In genomic region chr9:46689331-46689730, GRCm38 (mm10) we compare ENCODE assay signal across 19 mouse cellular contexts.
"Had no signal": no experiment of that assay in that cellular context is flagged by ENCODE, and none has a peak within 500 bp of the region (broad histone marks: within the 10 kb centered on the region; RNA-seq: fewer than 3 reads in every experiment).

No protein-coding gene starts in this region.

- H3K4me1 ChIP-seq: liver, embryonic 13.5 days; liver, embryonic 15.5 days; lung, embryonic 15.5 days; megakaryocyte, embryonic 14.5 days; neural tube, embryonic 12.5 days; stomach, embryonic 15.5 days had no signal

- H3K27me3 ChIP-seq: liver, embryonic 13.5 days; liver, embryonic 15.5 days; lung, embryonic 15.5 days; megakaryocyte, embryonic 14.5 days; neural tube, embryonic 12.5 days; stomach, embryonic 15.5 days had no signal

- H3K36me3 ChIP-seq: liver, embryonic 13.5 days; liver, embryonic 15.5 days; lung, embryonic 15.5 days; neural tube, embryonic 12.5 days; stomach, embryonic 15.5 days had no signal

- H3K4me2 ChIP-seq: liver, embryonic 13.5 days; liver, embryonic 15.5 days; lung, embryonic 15.5 days; midbrain, embryonic 11.5 days; neural tube, embryonic 12.5 days; stomach, embryonic 15.5 days had no signal

- H3K9me3 ChIP-seq: liver, embryonic 13.5 days; liver, embryonic 15.5 days; lung, embryonic 15.5 days; neural tube, embryonic 12.5 days; stomach, embryonic 15.5 days had no signal

- ATAC-seq: liver, postnatal 0 days; lung, postnatal 0 days had no signal

- H3K9ac ChIP-seq: liver, embryonic 13.5 days; liver, embryonic 15.5 days; liver, postnatal 0 days; lung, embryonic 15.5 days; neural tube, embryonic 12.5 days; stomach, embryonic 15.5 days had no signal

- DNase-seq: liver, embryonic 13.5 days; liver, postnatal 0 days; lung, adult 2 months; lung, postnatal 14 days; lung, postnatal 36 days; midbrain, embryonic 14.5 days; right cerebral cortex, postnatal 14 days; thymus, adult 2 months; thymus, postnatal 25 days; thymus, postnatal 4 days had no signal

- H3K27ac ChIP-seq: liver, embryonic 13.5 days; liver, embryonic 15.5 days; lung, embryonic 15.5 days; macrophage; neural tube, embryonic 12.5 days; stomach, embryonic 15.5 days; stomach, postnatal 0 days had no signal

- H3K4me3 ChIP-seq: liver, embryonic 13.5 days; liver, embryonic 15.5 days; lung, embryonic 15.5 days; megakaryocyte, embryonic 14.5 days; neural tube, embryonic 12.5 days; stomach, embryonic 15.5 days had no signal
